Mouse (Mus musculus) neural tube, embryonic 11.5 days (tissue): ENCODE measurements around the gene Coa3. TPM values are rescaled to one million over a fixed set of nuclear protein-coding genes. Genes with fewer than 3 reads are reported as not detected.

ENCODE experiments used
- ATAC-seq: fragments of 200-750 bp; cut with Nextera tagmentation; 2 replicates; pipeline ENCODE4 v1.8.0; 2017; ENCODE audit warnings: moderate number of reproducible peaks, mild to moderate bottlenecking, moderate TSS enrichment, moderate library complexity; ENCODE audit not compliant: insufficient read depth, low FRiP score, low TSS enrichment
- DNase-seq: peaks from one replicate; pipeline ENCODE4 v3.0.0-alpha.2; 2015; ENCODE audit warnings: low spot score
- H3K27ac ChIP-seq: fragments of 300-500 bp; sonication (generic); 2 replicates; pipeline ENCODE4 v1.5.1; 2014; ENCODE audit warnings: low read depth, mild to moderate bottlenecking, low read length
- H3K27me3 ChIP-seq: fragments of 300-500 bp; sonication (generic); 2 replicates; pipeline ENCODE4 v1.6.1; 2014; ENCODE audit warnings: mild to moderate bottlenecking, low read length, mixed read lengths; ENCODE audit not compliant: control insufficient read depth, insufficient read depth
- H3K36me3 ChIP-seq: fragments of 300-500 bp; sonication (generic); 2 replicates; pipeline ENCODE4 v1.6.1; 2014; ENCODE audit warnings: mild to moderate bottlenecking, low read length, moderate library complexity, mixed read lengths; ENCODE audit not compliant: control insufficient read depth, insufficient read depth
- H3K4me1 ChIP-seq: fragments of 300-500 bp; sonication (generic); 2 replicates; pipeline ENCODE4 v1.6.1; 2014; ENCODE audit warnings: low read length, mixed read lengths; ENCODE audit not compliant: control insufficient read depth, insufficient read depth
- H3K4me2 ChIP-seq: fragments of 300-500 bp; sonication (generic); 2 replicates; pipeline ENCODE4 v1.6.1; 2014; ENCODE audit warnings: low read depth, mild to moderate bottlenecking, moderate library complexity
- H3K4me3 ChIP-seq: fragments of 300-500 bp; sonication (generic); 2 replicates; pipeline ENCODE4 v1.5.1; 2014; ENCODE audit warnings: low read depth, low read length
- H3K9ac ChIP-seq: fragments of 300-500 bp; sonication (generic); 2 replicates; pipeline ENCODE4 v1.6.1; 2014; ENCODE audit warnings: mild to moderate bottlenecking, low read length
- H3K9me3 ChIP-seq: fragments of 300-500 bp; sonication (generic); 2 replicates; pipeline ENCODE4 v1.6.1; 2016; ENCODE audit warnings: low read length; ENCODE audit not compliant: control insufficient read depth
- WGBS: fragments of 180-500 bp; shearing (Covaris S2); extraction: QIAGEN DNeasy Blood & Tissue Kit; methylation state at CpG from one replicate; pipeline ENCODE4 v1.1.7; 2014; 5-methylcytosine and 5-hydroxymethylcytosine counted together
- polyA plus RNA-seq: library from polyadenylated mRNA; unstranded; fragments of >200 nt; fragmentation: Nextera tagmentation; extraction: Ambion mirVana; gene quantifications from 2 replicates; pipeline ENCODE4 v1.2.1, GENCODE M21; 2014

Coa3 gene
- polyA plus RNA-seq, 1 experiment from 2014 or later, result 196 TPM

DNA sequence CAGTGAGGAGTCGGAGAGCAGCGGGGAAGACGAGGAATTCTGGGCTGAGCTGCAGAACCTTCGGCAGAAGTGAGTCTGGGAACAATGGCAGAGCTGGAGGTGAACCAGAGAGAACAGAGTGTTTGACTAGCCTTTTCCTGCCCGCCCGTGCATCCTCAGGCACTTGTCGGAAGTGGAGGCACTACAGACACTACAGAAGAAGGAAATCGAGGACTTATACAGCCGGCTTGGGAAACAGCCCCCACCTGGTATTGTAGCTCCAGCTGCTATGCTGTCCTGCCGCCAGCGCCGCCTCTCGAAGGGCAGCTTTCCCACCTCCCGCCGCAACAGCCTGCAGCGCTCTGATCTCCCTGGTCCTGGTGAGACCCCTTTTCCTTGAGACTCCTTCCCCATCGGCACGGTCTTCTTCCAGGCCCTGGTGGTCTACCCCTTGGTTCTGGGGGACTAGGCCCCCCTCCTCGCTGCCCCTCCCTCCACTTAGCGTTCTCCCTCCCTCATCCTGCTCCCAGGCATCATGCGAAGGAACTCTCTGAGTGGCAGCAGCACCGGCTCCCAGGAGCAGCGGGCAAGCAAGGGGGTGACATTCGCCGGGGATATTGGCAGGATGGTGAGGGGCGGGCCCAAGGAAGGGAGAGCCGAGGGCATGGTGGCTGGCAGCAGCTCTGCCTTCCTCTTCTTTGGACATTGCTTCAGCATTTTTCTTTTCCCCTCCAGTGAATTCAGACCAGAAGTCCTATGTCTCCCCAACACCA is 2.4 kb downstream of the Coa3 start:
- H3K4me3 ChIP-seq, result no peak overlapping the region
- peak overlapping the region; percentile 24; the same call in 1 of the 2 replicates for H3K4me2 ChIP-seq
- H3K36me3 ChIP-seq, result no peaks in the 10 kb centered on the region
- no peaks in the 10 kb centered on the region for H3K27me3 ChIP-seq
- H3K9me3 ChIP-seq, result no peaks in the 10 kb centered on the region
- no peak overlapping the region for H3K27ac ChIP-seq
- H3K4me1 ChIP-seq, result peaks cover 12% of the 10 kb centered on the region
- no peak for ATAC-seq
- 0 out of 2 replicates have a peak overlapping the region, but pooled peaks have one; percentile 14 for H3K9ac ChIP-seq
- no peak for DNase-seq
- WGBS, result 25% methylated on average over 27 of the region's 27 CpGs

DNA sequence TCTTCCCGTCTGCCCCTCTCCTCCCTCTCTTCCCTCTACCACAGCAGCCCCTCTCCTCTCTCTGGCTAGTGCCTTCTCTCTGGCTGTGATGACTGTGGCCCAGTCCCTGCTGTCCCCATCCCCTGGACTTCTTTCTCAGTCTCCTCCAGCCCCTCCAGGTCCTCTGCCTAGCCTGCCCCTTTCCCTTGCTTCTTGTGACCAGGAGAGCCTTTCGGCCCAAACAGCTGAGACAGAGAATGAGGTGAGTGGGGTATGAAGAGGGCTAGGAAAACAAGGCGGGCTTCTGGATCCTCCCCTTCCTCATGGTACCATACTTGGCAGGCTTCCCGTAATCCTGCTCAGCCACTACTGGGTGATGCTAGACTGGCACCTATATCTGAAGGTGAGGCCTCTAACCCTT is 3.6 kb downstream of the Coa3 start:
- WGBS, result 75% methylated on average over 4 of the region's 4 CpGs
- no peak for ATAC-seq
- Histone ChIP-seq H3K4me2 (no peak overlapping the region), H3K9me3 (no peaks in the 10 kb centered on the region), H3K4me3 (no peak overlapping the region), H3K9ac (no peak overlapping the region), H3K27me3 (no peaks in the 10 kb centered on the region), H3K27ac (no peak overlapping the region), H3K36me3 (no peaks in the 10 kb centered on the region), H3K4me1 (peaks cover 12% of the 10 kb centered on the region)
- DNase-seq, result no peak

DNA sequence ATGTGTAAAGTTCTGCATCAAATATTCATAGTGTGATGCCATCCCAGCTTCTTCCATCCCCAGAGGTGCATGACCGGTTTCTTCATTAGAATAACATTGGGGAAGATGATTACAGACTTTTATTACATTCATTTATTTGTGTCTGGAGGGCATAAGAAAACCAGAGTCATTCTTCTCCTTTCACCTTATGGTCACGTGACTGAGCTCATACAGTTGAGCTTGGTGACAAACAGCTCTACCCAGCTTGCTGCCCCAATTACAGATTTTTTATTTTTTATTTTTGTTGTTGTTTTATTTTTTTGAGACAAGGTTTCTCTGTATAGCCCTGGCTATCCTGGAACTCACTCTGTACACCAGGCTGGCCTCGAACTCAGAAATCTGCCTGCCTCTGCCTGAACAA is 6.5 kb downstream of the Coa3 start:
- Histone ChIP-seq H3K4me1 (peaks cover 4% of the 10 kb centered on the region), H3K27ac (no peak overlapping the region), H3K4me2 (no peak overlapping the region), H3K9ac (no peak overlapping the region), H3K27me3 (no peaks in the 10 kb centered on the region), H3K36me3 (no peaks in the 10 kb centered on the region), H3K9me3 (no peaks in the 10 kb centered on the region), H3K4me3 (no peak overlapping the region)
- 80% methylated on average over 3 of the region's 3 CpGs for WGBS
- DNase-seq, result no peak
- no peak for ATAC-seq

DNA sequence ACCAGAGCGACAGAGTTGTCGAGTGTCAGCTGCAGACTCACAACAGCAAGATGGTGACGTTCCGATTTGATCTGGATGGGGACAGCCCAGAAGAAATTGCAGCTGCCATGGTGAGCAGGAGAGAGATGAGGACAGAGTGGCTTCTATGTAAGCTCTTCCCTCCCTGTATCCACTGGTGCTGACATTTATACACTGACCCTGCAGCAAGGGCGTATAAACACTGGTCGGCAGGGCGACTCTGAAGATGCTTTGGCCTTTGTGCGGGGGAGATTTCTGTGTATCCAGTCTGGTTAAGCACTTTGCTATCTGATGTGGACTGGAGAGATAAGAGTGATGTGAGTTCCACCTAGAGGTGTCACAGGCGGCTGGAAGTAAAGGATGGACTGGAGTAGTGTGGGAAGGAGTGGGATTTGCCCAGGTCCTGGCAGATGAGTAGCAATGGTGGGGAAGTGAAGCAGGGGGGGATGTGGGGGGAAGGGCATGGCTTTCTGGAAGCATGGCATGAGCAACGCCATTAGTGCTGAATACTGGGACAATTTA is 9.3 kb downstream of the Coa3 start:
- peaks cover 12% of the 10 kb centered on the region for H3K27me3 ChIP-seq
- no peaks in the 10 kb centered on the region for H3K9me3 ChIP-seq
- no peak overlapping the region for H3K27ac ChIP-seq
- peak; percentile 65 for DNase-seq
- no peak for ATAC-seq
- H3K36me3 ChIP-seq, result no peaks in the 10 kb centered on the region
- WGBS, result 28% methylated on average over 10 of the region's 10 CpGs
- H3K4me1 ChIP-seq, result peaks cover 7% of the 10 kb centered on the region; the same call in 1 of the 2 replicates
- H3K4me2 ChIP-seq, result no peak overlapping the region
- H3K9ac ChIP-seq, result no peak overlapping the region
- no peak overlapping the region for H3K4me3 ChIP-seq

DNA sequence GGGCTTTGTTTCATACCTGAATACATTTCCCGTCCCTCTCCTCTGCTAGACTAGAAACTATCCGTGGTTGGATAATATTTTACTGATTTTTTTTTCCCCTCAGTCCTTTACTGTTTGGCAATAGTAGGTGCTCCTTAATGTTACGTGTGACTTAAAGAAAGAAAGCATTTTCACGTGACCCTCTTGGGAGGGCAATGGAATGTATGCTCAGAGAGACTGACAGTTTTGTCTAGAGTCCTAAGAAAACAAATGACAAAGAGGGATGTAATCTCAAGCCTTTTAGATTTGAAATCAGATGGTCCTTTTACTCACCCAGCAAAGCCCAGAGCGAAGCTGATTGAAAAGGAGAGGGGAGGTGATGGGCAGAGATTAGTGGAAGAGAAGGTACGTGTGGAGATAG is 13.0 kb downstream of the Coa3 start:
- Histone ChIP-seq H3K4me3 (no peak overlapping the region), H3K27me3 (peaks cover 44% of the 10 kb centered on the region)
- WGBS, result 24% methylated on average over 6 of the region's 6 CpGs

DNA sequence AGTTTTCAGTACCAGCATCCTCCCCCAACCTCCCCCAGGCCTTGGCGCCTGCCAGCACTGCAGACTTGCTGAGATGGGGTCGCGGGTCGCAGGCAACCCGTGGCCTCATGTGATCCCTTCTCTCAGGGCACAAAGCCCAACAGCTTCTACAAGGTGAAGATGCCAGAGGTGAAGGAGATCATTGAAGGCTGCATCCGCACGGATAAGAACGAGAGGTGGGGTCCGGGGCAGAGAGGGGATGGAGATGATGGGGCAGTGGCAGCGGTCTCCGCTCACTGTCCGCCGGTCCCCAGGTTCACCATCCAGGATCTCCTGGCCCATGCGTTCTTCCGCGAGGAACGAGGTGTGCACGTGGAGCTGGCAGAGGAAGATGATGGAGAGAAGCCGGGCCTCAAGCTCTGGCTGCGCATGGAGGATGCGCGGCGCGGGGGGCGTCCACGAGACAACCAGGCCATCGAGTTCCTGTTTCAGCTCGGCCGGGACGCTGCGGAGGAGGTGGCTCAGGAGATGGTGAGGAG is 13.9 kb downstream of the Coa3 start:
- ATAC-seq (no peak), DNase-seq (peak; percentile 46)
- peak overlapping the region; percentile 33 for H3K9ac ChIP-seq
- no peaks in the 10 kb centered on the region for H3K36me3 ChIP-seq
- H3K4me2 ChIP-seq, result peak overlapping the region; percentile 53
- no peaks in the 10 kb centered on the region for H3K9me3 ChIP-seq
- peak overlapping the region; percentile 19 for H3K4me3 ChIP-seq
- peaks cover 44% of the 10 kb centered on the region for H3K27me3 ChIP-seq
- H3K4me1 ChIP-seq, result peaks cover 34% of the 10 kb centered on the region
- 3% methylated on average over 31 of the region's 31 CpGs for WGBS
- no peak overlapping the region for H3K27ac ChIP-seq

More for the DNA sequence above, 13.0 kb downstream of the Coa3 start:
- no peak for DNase-seq
- peaks cover 27% of the 10 kb centered on the region for H3K4me1 ChIP-seq
- ATAC-seq, result no peak
- H3K36me3 ChIP-seq, result no peaks in the 10 kb centered on the region
- H3K9me3 ChIP-seq, result no peaks in the 10 kb centered on the region
- H3K9ac ChIP-seq, result no peak overlapping the region
- H3K27ac ChIP-seq, result no peak overlapping the region
- no peak overlapping the region for H3K4me2 ChIP-seq

DNA sequence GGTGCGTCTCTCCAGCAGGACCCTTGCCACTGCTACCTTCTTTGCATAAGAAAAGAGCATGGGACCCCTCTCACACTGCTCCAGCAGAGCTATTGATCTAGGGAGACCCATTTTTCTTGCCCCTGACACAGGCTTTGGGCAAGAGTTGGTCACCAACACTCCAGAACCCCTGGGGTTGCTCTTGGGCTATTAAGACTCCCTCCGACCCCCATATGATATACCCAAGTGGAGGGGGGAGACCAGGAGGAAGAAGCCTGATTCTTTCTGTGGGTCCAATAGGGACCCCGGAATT is 15.0 kb downstream of the Coa3 start:
- peak overlapping the region; percentile 10; the same call in 1 of the 2 replicates for H3K4me3 ChIP-seq
- H3K4me2 ChIP-seq, result peak overlapping the region; percentile 19; the same call in 1 of the 2 replicates
- WGBS, result 13% methylated on average over 3 of the region's 3 CpGs
- H3K27ac ChIP-seq, result no peak overlapping the region
- DNase-seq, result no peak
- no peaks in the 10 kb centered on the region for H3K36me3 ChIP-seq
- peaks cover 44% of the 10 kb centered on the region for H3K27me3 ChIP-seq
- H3K4me1 ChIP-seq, result peaks cover 45% of the 10 kb centered on the region
- no peak overlapping the region for H3K9ac ChIP-seq
- H3K9me3 ChIP-seq, result no peaks in the 10 kb centered on the region
- no peak for ATAC-seq

DNA sequence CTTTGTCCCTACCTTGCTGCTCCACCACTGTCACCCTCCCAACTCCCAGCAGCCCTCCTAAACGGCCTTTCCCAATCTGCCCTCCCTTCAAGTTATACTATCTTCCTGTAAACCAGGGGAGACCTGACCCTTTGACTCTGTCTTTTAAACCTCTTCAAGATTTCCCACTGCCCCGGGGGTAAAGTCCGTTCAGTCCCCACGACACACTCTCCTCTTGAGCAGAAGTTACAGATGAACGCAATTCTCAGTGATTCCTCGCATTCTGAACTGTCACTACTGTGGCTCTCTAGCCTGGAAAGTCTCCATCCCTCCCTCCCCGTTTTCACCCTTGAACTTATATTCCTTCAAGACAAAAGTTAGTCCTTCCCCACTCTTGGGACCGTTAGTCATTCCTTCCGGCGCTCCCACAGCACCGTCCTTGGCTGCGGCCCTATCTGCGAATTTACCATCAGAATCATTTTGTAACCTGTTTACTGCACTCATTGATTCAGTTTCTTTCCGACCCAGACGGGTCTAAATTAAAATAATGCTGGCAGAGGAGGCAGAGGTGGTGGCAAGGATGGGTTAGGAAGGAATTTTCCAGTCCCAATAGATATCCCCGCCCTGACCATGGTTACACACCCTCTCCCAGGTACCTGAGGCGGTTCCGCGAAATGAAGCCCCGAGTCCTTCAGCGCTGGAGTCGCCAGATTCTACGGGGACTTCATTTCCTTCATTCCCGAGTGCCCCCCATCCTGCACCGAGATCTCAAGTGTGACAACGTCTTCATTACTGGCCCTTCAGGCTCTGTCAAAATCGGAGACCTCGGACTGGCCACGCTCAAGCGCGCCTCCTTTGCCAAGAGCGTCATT is 15.6 kb downstream of the Coa3 start:
- no peaks in the 10 kb centered on the region for H3K36me3 ChIP-seq
- peaks cover 44% of the 10 kb centered on the region for H3K27me3 ChIP-seq
- DNase-seq (no peak), ATAC-seq (no peak)
- H3K4me3 ChIP-seq, result peak overlapping the region; percentile 10; the same call in 1 of the 2 replicates
- peaks cover 45% of the 10 kb centered on the region for H3K4me1 ChIP-seq
- H3K27ac ChIP-seq, result no peak overlapping the region
- peak overlapping the region; percentile 19; the same call in 1 of the 2 replicates for H3K4me2 ChIP-seq
- WGBS, result 2% methylated on average over 32 of the region's 32 CpGs
- H3K9ac ChIP-seq, result no peak overlapping the region
- no peaks in the 10 kb centered on the region for H3K9me3 ChIP-seq
